Mouse (Mus musculus): ENCODE measurements around the gene B230219D22Rik. TPM values are rescaled to one million over a fixed set of nuclear protein-coding genes. Genes with fewer than 3 reads are reported as not detected.

The B230219D22Rik gene
- polyA plus RNA-seq, 1 experiment from 2014 or later = 82.5 TPM

DNA sequence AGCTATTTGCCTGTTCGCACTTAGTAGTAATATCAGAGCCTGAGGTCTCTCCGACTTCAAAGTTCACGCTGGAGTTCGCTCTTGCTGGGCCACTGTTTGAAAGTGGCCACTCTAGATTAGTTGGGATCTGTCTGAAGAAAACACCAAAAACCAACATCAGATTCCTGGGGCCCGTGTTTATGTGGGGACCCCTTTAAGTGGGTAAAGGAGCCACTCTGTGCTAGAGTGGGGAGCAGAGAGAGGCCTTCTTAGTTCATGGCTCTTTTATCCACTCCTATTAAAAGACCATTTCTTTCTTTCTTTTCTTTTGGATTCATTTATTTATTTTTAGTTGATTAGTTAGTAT is 22.2 kb downstream of the B230219D22Rik start:
- Histone ChIP-seq H3K27me3 (ENCODE audit: control insufficient read depth, insufficient read depth, low read length) (no peaks in the 10 kb centered on the region), H3K9me3 (ENCODE audit: control insufficient read depth, low read depth, low read length) (no peaks in the 10 kb centered on the region), H3K4me3 (ENCODE audit: low read depth, low read length) (peak overlapping the region; percentile 93), H3K36me3 (ENCODE audit: control insufficient read depth, insufficient read depth, low read length) (peaks cover 9% of the 10 kb centered on the region), H3K9ac (replicated peaks; ENCODE audit: low read depth, low read length) (peak overlapping the region; percentile 94), H3K4me2 (replicated peaks; ENCODE audit: low read depth, low read length) (peak overlapping the region; percentile 47), H3K27ac (ENCODE audit: low read length) (peak overlapping the region; percentile 84; the same call in 1 of the 2 replicates), H3K4me1 (ENCODE audit: control insufficient read depth, insufficient read depth, low read length) (no peaks in the 10 kb centered on the region)
- no peak for ATAC-seq (ENCODE audit: insufficient number of reproducible peaks, insufficient read depth, low FRiP score, low read depth)
- WGBS = 9% methylated on average over 5 of the region's 5 CpGs

DNA sequence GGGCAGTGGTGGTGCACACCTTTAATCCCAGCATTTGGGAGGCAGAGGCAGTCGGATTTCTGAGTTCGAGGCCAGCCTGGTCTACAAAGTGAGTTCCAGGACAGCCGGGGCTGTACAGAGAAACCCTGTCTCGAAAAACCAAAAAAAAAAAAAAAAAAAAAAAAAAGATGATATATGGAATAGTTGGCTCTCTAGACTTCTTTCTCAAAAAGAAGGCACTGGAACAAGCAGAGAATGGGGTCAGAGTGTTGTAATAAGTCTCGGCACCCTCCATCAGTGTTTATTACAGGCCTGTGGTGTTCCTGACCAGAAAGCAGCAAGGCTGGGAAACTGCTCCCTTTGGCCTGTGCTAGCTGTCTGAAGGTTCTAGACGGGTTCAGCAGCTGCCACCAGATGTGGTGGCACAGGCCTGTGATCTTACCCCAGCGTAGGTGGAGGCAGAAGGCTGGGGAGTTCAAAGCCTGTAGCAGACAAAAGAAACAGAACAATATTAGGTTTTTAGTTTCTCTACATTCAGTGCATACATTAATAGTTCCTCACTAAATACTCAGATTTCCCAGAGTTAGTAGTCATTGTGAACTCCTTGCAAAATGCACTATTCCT is 23.1 kb downstream of the B230219D22Rik start:
- no peak overlapping the region for H3K27ac ChIP-seq (ENCODE audit: low read length)
- H3K4me1 ChIP-seq (ENCODE audit: control insufficient read depth, insufficient read depth, low read length) = no peaks in the 10 kb centered on the region
- H3K9ac ChIP-seq (replicated peaks; ENCODE audit: low read depth, low read length) = no peak overlapping the region
- H3K4me3 ChIP-seq (ENCODE audit: low read depth, low read length) = no peak overlapping the region
- WGBS = 86% methylated on average over 6 of the region's 7 CpGs
- H3K4me2 ChIP-seq (replicated peaks; ENCODE audit: low read depth, low read length) = no peak overlapping the region
- peaks cover 9% of the 10 kb centered on the region for H3K36me3 ChIP-seq (ENCODE audit: control insufficient read depth, insufficient read depth, low read length)
- no peak for ATAC-seq (ENCODE audit: insufficient number of reproducible peaks, insufficient read depth, low FRiP score, low read depth)
- no peaks in the 10 kb centered on the region for H3K9me3 ChIP-seq (ENCODE audit: control insufficient read depth, low read depth, low read length)
- H3K27me3 ChIP-seq (ENCODE audit: control insufficient read depth, insufficient read depth, low read length) = no peaks in the 10 kb centered on the region

DNA sequence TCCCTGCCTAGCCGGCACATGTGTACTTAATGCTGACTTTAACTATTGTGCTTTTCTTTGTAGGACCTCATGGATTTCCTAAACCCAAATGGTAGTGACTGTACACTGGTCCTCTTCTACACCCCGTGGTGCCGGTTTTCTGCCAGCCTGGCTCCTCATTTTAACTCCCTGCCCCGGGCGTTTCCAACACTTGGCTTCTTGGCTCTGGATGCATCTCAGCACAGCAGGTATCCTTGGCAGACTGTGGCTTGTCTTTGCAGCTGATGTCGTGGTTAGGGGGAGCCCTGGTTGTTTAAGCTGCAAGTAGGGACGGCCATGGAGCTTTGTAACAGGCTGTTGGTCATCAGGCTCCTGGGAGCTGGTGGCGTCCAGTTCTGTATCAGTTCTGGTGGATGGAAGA is 28.6 kb downstream of the B230219D22Rik start:
- Histone ChIP-seq H3K4me3 (ENCODE audit: low read depth, low read length) (no peak overlapping the region), H3K36me3 (ENCODE audit: control insufficient read depth, insufficient read depth, low read length) (peaks cover 37% of the 10 kb centered on the region), H3K27ac (ENCODE audit: low read length) (no peak overlapping the region), H3K4me2 (replicated peaks; ENCODE audit: low read depth, low read length) (no peak overlapping the region), H3K27me3 (ENCODE audit: control insufficient read depth, insufficient read depth, low read length) (no peaks in the 10 kb centered on the region), H3K9me3 (ENCODE audit: control insufficient read depth, low read depth, low read length) (no peaks in the 10 kb centered on the region), H3K4me1 (ENCODE audit: control insufficient read depth, insufficient read depth, low read length) (no peaks in the 10 kb centered on the region), H3K9ac (replicated peaks; ENCODE audit: low read depth, low read length) (no peak overlapping the region)
- no peak for ATAC-seq (ENCODE audit: insufficient number of reproducible peaks, insufficient read depth, low FRiP score, low read depth)
- WGBS = 80% methylated on average over 8 of the region's 8 CpGs

DNA sequence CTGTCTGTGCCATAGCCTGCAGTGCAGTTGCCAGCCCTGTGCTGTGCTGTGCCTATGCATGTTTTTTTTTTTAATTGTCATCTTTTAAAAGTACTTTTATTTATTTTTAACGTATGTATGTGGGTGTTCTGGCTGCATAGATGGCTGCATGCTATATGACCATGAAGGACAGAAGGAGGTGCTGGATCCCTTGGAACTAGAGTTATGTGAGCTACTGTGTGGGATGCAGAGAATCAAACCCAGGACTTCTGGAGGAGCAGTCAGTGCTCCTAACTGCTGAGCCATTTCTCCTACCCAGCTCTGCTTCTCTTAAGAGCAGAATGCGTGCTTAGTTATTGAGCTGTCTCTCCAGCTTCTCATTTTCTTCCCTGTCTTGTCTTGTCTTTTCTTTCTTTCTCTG is 29.1 kb downstream of the B230219D22Rik start:
- no peaks in the 10 kb centered on the region for H3K9me3 ChIP-seq (ENCODE audit: control insufficient read depth, low read depth, low read length)
- no peaks in the 10 kb centered on the region for H3K27me3 ChIP-seq (ENCODE audit: control insufficient read depth, insufficient read depth, low read length)
- 90% methylated on average over 2 of the region's 2 CpGs for WGBS
- ATAC-seq (ENCODE audit: insufficient number of reproducible peaks, insufficient read depth, low FRiP score, low read depth) = no peak
- H3K27ac ChIP-seq (ENCODE audit: low read length) = no peak overlapping the region
- no peak overlapping the region for H3K9ac ChIP-seq (replicated peaks; ENCODE audit: low read depth, low read length)
- H3K4me1 ChIP-seq (ENCODE audit: control insufficient read depth, insufficient read depth, low read length) = no peaks in the 10 kb centered on the region
- H3K36me3 ChIP-seq (ENCODE audit: control insufficient read depth, insufficient read depth, low read length) = peaks cover 37% of the 10 kb centered on the region
- H3K4me2 ChIP-seq (replicated peaks; ENCODE audit: low read depth, low read length) = no peak overlapping the region
- H3K4me3 ChIP-seq (ENCODE audit: low read depth, low read length) = no peak overlapping the region

DNA sequence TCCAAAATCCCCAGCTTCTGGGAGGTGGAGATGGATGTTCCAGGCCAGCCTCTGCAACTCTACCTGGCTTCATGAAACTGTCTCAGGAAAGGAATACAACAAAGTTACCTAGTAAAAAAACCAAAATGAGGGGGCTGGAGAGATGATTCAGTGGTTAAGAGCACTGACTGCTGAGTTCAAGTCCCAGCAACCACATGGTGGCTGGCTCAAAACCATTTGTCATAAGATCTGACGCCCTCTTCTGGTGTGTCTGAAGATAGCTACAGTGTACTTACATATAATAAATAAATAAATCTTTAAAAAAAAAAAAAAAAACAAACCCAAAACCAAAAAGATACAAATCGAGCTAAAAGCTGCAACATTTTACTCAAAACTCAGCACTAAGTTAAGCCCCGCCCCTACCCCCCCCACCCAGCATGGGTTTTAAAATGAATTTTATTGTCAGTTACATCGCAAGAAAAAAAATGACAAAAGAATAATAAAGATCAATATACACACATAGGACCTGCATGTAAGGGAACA is 33.7 kb downstream of the B230219D22Rik start:
- peaks cover 25% of the 10 kb centered on the region for H3K36me3 ChIP-seq (ENCODE audit: control insufficient read depth, insufficient read depth, low read length)
- H3K27me3 ChIP-seq (ENCODE audit: control insufficient read depth, insufficient read depth, low read length) = no peaks in the 10 kb centered on the region
- H3K4me3 ChIP-seq (ENCODE audit: low read depth, low read length) = peak overlapping the region; percentile 65
- H3K9ac ChIP-seq (replicated peaks; ENCODE audit: low read depth, low read length) = peak overlapping the region; percentile 81
- peak overlapping the region; percentile 49 for H3K4me2 ChIP-seq (replicated peaks; ENCODE audit: low read depth, low read length)
- no peak for ATAC-seq (ENCODE audit: insufficient number of reproducible peaks, insufficient read depth, low FRiP score, low read depth)
- WGBS = 7% methylated on average over 4 of the region's 4 CpGs
- no peaks in the 10 kb centered on the region for H3K4me1 ChIP-seq (ENCODE audit: control insufficient read depth, insufficient read depth, low read length)
- H3K27ac ChIP-seq (ENCODE audit: low read length) = peak overlapping the region; percentile 99
- H3K9me3 ChIP-seq (ENCODE audit: control insufficient read depth, low read depth, low read length) = no peaks in the 10 kb centered on the region

DNA sequence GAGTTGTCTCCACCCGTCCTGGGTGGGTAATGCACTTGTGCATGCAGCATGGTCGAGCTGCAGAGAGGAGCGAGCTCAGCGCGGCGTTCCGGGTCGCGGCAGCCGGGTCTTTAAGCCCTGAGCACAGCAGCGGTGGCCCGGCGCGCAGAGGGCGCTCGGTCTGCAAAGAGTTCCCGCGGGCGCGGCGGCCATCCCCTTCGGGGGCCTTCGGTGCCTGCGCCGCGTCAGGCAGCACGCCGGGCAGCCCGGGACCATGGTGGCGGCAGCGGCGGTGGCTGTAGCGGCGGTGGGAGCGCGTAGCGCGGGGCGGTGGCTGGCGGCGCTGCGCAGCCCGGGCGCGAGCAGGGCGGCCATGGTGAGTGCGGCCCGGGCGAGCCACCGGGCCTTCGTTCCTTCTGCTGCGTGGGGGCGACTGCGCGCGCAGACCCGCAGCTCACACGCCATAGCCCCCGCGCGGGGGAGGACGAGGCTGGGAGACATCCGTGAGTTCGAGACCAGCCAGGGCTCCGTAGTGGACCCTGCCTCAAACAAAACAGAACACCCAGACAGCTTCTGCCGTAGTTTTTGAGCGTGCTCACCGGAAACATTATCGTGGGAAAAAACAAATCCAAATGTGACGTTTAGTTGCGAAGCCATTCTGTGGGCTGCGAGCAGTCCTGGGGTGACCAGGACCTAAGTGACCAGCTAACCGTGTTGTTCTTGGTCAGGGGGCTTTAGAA is 34.4 kb downstream of the B230219D22Rik start, which contains the start of gene Pcbd2:
TSS of gene Pcbd2 (plus strand) at position 249 of the 719 bp plus-strand sequence.
- H3K4me2 ChIP-seq (replicated peaks; ENCODE audit: low read depth, low read length) = peak within 1 kb of the TSS; percentile 49
- peaks cover 21% of the 10 kb centered on the region; the same call in 1 of the 2 replicates for H3K36me3 ChIP-seq (ENCODE audit: control insufficient read depth, insufficient read depth, low read length)
- no peaks in the 10 kb centered on the region for H3K9me3 ChIP-seq (ENCODE audit: control insufficient read depth, low read depth, low read length)
- peak within 1 kb of the TSS; percentile 81 for H3K9ac ChIP-seq (replicated peaks; ENCODE audit: low read depth, low read length)
- peak; percentile 86 for ATAC-seq (ENCODE audit: insufficient number of reproducible peaks, insufficient read depth, low FRiP score, low read depth)
- no peaks in the 10 kb centered on the region for H3K4me1 ChIP-seq (ENCODE audit: control insufficient read depth, insufficient read depth, low read length)
- H3K27me3 ChIP-seq (ENCODE audit: control insufficient read depth, insufficient read depth, low read length) = no peaks in the 10 kb centered on the region
- WGBS = under 1% methylated on average over 64 of the region's 73 CpGs
- H3K4me3 ChIP-seq (ENCODE audit: low read depth, low read length) = peak within 1 kb of the TSS; percentile 65
- H3K27ac ChIP-seq (ENCODE audit: low read length) = peak within 1 kb of the TSS; percentile 99

DNA sequence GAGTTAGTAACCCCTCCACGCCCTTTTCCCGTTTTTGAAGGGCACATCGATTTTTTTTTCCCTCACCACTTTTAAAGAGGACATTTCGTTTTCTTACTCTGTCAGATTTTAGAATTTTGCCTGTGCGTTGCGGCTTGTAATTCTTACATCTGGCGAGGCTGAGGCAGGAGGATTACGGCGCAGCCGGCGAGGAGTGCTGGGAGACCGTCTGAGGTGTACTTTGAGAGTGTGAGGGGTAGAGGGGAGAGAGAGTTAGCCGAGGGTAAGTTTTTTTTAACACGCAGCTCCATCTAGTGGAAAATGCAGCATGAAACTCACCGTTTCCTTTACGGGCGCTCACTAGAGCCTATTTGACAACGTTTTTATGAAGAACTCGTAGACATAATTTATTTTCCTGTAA is 34.9 kb downstream of the B230219D22Rik start:
- H3K4me1 ChIP-seq (ENCODE audit: control insufficient read depth, insufficient read depth, low read length) = no peaks in the 10 kb centered on the region
- H3K4me2 ChIP-seq (replicated peaks; ENCODE audit: low read depth, low read length) = peak overlapping the region; percentile 49
- 2% methylated on average over 19 of the region's 19 CpGs for WGBS
- peaks cover 21% of the 10 kb centered on the region; the same call in 1 of the 2 replicates for H3K36me3 ChIP-seq (ENCODE audit: control insufficient read depth, insufficient read depth, low read length)
- ATAC-seq (ENCODE audit: insufficient number of reproducible peaks, insufficient read depth, low FRiP score, low read depth) = peak; percentile 74; the same call in 1 of the 2 replicates
- peak overlapping the region; percentile 81 for H3K9ac ChIP-seq (replicated peaks; ENCODE audit: low read depth, low read length)
- H3K27ac ChIP-seq (ENCODE audit: low read length) = peak overlapping the region; percentile 99
- H3K27me3 ChIP-seq (ENCODE audit: control insufficient read depth, insufficient read depth, low read length) = no peaks in the 10 kb centered on the region
- peak overlapping the region; percentile 65 for H3K4me3 ChIP-seq (ENCODE audit: low read depth, low read length)
- no peaks in the 10 kb centered on the region for H3K9me3 ChIP-seq (ENCODE audit: control insufficient read depth, low read depth, low read length)

DNA sequence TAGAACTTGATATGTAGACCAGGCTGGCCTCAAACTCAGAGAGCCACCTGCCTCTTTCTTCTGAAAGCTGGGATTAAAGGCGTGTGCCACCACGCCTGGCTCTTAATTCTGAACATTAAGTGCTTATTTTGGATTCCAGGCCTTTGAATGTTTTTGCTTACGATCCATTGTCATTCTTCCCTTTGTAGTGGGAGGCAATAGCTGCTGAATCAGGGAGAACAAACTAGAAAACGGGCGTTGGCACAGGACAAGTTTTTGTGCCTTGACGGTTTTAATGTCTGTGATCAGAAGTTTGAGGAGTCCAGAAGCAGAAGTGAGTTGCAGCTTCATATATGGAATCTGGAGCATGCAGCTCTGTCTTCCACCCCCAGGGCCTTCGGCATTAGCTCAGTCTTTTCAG is 37.8 kb downstream of the B230219D22Rik start:
- H3K4me1 ChIP-seq (ENCODE audit: control insufficient read depth, insufficient read depth, low read length) = no peaks in the 10 kb centered on the region
- no peaks in the 10 kb centered on the region for H3K9me3 ChIP-seq (ENCODE audit: control insufficient read depth, low read depth, low read length)
- WGBS = 90% methylated on average over 7 of the region's 7 CpGs
- no peak overlapping the region for H3K27ac ChIP-seq (ENCODE audit: low read length)
- H3K9ac ChIP-seq (replicated peaks; ENCODE audit: low read depth, low read length) = no peak overlapping the region
- no peak overlapping the region for H3K4me2 ChIP-seq (replicated peaks; ENCODE audit: low read depth, low read length)
- no peak for ATAC-seq (ENCODE audit: insufficient number of reproducible peaks, insufficient read depth, low FRiP score, low read depth)
- no peak overlapping the region for H3K4me3 ChIP-seq (ENCODE audit: low read depth, low read length)
- H3K27me3 ChIP-seq (ENCODE audit: control insufficient read depth, insufficient read depth, low read length) = no peaks in the 10 kb centered on the region
- H3K36me3 ChIP-seq (ENCODE audit: control insufficient read depth, insufficient read depth, low read length) = 0 out of 2 replicates have a peak, but pooled peaks cover 6% of the 10 kb centered on the region
